Mouse (Mus musculus): ENCODE measurements at regions not wholly inside any gene's neighbourhood (a gene's known extent, or its start where the extent isn't known, plus 50 kb on each side); places are given as distances from the start of the nearest gene placed in this dataset.

DNA sequence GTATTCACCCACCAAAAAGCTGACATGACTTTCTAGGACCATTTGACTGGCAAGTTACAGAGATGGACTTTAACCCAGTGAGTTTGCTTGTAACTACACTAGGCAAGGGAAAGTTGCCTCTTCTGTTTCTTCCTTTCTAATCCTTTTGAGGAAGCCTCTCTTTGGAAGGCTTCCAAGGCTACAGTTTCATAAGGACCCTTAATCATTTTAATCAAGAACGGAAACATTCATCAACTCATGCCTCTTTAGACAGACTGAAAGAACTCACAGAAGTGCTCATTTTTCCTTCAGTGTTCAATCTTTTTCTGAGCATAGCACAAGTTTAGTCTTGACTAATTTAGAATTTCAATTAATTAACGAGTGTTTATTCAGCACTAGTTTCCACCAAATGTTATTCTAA lies 84.2 kb downstream of the Ddx1 start:
- no peak for DNase-seq (ENCODE audit: low spot score in 2 of 2)

DNA sequence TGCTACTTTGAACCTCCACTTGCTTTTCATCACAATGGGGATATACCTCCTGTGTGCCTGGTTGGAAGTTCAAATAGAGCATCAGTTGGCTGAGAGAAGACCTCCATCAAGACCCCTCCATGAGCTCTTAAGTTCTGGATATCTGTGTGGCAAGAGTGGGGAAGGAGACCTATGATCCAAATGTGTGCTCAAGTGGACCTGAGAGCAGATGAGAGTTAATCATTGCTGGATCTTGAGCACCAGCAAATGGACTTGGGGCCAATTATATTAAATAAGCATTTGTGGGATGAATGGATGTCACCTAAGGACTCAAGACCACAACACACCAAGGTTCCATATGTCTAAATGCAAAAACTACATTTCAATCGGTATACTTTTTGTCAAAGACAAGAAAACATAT lies 88.0 kb downstream of the Ddx1 start:
- DNase-seq (ENCODE audit: low spot score in 2 of 2), result no peak

DNA sequence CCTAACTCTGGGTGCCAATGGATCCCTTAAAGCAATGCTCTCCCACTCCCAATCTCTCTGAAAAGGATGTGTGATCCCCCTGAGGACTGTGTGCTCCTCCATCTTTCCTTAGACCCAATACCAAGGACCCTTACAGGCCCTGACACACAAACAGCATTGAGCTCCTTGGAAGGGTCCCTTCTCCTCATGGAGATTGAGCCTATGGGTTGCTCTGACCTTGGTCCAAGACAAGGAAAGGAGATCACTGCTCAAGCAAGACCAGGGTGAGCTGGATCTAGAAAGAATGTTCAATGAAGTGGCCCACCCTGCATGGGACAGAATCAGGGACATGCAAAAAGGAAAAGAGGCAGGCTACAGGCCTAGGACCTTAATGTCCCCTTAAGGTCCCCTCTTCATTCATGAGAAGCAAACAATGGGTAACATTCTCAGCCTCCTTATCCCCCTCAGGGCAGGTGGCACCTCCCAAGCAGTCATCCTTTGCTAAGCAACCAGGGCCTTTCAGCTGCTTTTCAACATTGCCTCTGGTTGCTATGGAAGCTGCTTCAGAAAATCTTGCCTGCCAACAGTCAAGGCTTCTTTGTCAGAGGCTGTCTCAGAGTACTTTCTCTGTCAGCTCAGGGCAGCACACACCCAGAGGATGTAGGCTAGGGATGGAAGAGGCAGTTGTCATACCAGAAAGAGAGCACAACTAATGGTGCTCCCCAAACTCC lies 89.5 kb downstream of the Ddx1 start:
- DNase-seq (ENCODE audit: low spot score in 2 of 2), result no peak

DNA sequence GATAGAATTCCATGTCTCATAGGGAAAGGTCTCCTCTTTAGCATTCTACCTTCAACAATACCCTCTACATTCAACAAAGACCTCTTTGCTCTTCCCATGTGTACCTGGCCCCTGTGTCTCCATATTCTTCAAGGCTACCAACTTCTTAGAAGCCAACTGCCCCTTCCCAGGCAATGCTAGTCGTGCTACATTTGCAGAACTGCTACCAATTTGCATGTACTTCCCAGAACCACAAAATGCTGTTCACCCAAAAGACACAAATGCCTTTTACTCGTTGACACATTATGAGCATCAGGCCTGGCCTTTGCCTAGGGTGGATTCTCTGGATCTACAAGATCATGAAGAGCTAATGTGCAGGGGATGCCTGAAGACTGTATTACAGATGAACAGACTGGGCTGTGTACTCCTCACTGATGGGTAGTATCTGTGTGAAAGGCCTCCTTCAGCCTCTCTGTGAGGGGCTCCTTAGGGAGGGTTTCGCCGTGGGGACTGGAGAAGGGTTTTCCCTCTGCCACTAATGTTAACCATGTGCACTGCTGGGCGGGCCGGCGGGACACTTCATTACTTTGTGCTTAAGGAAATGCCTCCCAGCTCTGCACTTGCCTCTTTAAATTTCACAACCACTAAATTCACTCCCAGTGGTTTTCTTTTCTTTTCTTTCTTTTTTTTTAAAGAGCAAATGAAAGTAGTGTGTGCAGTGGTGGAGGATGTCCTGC lies 91.2 kb downstream of the Ddx1 start:
- DNase-seq (ENCODE audit: low spot score in 2 of 2), result no peak

DNA sequence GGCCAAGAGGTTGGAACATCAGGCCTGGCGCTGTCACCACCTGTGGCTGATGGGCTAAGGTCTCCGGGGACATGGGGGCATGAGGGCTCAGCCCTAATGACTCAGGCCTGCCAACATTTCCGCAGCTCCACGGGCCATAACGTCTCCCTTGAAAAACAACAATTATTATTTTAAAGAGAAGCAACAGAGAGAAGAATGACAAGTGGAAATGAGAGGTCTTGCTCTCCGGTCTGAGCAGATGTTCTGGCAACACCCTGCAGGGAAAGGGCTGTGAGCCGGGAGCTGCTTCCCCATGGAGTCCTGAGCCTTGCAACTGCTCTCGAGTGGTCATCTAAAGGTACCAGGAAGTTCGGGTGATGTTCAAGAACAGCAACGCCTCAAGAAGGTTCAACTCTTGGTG lies 91.9 kb downstream of the Ddx1 start:
- no peak for DNase-seq (ENCODE audit: low spot score in 2 of 2)

DNA sequence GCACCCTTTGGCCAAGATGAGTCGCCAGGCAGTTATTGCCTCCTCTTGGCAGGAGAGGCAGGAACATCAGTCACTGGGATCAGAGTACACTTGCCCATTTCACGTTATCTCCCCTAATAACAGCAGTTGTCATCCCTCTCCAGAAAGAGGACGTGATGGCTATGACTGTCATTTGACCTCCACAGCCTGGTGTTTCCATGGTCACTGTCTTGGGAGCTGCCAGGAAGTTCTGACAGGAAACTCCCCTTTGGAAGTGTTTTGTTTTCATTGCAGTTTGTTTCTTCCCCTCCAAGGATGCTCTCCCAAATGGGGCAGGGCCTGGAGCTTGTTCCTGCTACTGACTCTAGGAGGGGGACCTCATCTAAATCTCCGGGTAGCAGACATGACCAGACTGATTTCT lies 98.3 kb downstream of the Ddx1 start:
- no peak for DNase-seq (ENCODE audit: low spot score in 2 of 2)

DNA sequence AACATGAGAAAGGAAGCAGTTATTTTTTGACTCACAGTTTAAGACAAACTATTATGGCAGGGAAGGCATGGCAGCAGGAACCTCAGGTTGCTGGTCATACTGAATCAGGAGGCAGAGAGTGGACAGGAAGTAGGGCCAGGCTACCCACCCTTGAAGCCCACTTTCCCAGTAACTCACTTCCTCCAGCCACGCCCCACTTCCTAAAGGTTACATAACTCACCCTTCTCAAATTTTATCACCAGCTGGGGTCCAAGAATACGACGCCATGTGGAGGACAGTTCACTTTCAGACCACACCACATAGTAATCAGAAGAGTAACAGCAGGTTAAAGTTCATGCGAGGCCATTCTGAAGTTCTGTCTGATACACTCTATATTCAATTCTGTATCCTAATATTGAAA lies 101.8 kb downstream of the Ddx1 start:
- DNase-seq (ENCODE audit: low spot score in 2 of 2), result no peak

DNA sequence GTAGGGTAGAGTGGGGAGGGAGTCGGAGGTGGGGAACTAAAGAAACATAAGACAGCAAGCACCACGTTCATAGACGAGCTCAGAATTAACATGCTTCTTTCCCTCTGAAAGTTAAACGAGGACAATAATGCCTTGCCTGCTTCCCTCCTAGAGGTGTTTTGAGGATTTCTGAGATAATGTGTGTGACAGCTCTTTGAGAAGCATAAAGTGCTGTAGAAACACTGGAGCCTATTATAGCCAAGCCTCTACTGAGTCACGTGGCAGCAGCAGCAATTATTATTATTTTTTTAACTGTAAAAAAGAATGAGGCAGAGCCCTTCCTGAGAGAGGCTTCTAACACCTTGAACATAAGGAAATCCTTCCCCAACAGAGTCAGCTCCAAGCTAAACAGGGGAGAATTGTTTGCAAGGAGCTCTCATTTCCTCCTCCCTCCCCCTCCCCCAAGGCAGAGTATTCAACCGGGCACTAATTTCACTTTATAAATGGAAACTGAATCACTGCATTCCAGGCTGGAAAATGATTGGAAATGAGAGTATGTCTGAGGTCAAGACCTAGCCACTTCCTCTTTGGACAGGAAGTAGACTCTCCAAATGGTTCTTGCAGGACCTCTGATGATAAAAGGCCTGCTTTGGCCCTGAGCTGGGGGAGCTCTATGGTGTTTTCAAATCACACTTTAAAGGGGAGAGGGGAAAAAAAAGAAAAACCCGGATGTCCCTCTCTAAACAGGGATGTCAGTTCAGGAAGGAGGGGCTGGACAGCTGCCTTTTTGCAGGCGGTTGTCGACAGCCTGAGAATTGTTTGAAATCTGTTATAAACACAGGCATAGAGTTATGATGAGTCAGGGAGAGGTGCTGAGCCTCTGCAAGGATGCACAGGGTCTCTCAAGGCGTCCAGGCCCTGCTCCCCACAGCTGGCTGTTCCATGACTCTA lies 103.6 kb downstream of the Ddx1 start:
- DNase-seq (ENCODE audit: low spot score in 2 of 2), result no peak

DNA sequence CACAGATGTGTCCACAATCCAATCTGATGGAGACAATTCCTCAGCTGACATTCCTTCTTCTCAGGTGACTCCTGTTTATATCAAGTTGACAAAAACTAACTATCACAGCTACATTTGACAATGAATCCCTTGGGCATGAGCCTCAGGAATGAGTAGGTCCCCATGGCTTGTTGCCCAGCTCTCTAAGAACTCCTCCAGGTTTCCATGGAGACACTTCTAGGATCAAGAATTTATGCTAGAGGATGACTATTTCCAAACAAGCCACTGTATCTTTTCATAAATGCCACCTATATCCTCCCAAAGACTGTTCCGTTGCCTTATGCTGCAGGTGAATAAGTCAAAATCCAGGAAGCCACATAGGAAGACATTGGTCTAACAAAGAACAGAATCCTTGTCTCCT lies 104.3 kb downstream of the Ddx1 start:
- no peak for DNase-seq (ENCODE audit: low spot score in 2 of 2)

DNA sequence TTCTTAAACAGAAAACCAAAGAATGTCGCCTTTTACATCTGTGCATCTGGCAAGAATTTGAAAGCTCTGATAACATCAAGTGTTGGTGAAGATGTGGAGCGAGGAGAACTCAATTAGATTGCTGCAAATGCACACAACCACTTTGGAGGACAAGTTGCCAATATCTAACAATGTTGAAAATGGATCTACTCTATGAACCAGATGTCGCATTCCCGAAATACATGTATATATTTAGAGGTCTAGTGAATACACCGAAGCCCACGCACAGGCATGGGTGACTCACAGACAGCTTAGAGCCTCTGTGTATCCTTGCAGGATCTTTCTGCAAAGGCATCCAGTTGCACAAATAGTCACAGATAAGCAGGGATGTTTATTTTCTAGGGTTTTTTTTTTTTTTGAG lies 108.4 kb downstream of the Ddx1 start:
- DNase-seq (ENCODE audit: low spot score in 2 of 2), result no peak

DNA sequence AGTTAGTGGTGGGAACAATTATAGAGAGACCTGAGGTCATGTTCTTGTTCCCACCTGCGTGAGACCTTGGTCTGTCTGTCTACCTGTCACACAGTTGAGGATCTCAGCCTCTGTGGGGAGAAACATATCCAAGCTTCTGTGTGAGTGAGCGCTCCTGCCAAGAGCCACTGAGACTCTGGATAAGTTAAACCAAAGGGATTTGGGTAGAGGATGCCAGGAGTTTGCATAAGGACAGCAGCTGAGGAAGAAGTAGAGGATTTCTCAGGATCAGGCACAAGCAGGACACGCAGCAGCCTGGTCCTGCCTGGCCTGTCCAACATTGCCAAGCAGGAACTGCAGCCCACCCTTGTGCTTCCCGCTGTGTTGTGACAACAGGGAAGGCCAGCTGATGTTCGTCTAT lies 109.8 kb downstream of the Ddx1 start:
- no peak for DNase-seq (ENCODE audit: low spot score in 2 of 2)

DNA sequence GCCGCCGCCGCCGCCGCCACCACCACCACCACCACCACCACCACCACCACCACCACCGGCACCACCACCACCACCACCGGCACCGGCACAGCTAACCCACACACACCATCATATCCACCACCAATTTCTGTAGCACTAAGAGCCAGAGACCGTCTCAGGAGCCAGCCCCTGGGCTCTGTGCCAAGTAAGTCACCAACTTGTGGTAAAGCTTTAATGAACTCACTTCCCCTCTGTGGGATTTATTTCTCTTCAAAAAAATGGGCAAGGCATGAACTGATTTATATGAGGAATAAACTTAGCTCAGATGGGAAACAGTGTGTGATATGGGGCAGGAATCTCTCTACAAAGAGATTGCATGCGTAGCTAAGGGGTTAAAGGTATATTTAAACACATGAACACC lies 114.8 kb downstream of the Ddx1 start:
- no peak for DNase-seq (ENCODE audit: low spot score in 2 of 2)

DNA sequence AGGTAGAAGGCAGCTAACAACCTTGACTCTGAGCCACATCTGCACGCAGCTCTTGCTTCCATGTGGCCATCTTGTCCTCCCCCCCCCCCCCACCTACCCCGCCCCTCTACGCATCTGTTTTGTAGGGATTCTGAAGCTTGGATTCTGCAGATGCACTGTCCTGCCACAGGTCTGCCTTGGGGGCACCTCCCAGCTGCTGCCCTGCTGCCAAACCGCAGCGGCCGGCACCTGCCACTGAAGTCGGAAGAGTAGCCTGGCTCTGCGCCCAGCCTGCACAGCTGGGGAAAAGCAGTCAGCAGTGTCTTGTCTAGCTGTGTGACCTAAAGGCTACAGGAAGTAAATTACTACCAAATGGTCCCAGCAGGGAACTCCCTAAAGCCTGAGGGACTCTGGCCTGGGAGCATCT lies 119.3 kb downstream of the Ddx1 start:
- DNase-seq (ENCODE audit: low spot score in 2 of 2), result peak in 1 of 2 experiments; percentile 13

DNA sequence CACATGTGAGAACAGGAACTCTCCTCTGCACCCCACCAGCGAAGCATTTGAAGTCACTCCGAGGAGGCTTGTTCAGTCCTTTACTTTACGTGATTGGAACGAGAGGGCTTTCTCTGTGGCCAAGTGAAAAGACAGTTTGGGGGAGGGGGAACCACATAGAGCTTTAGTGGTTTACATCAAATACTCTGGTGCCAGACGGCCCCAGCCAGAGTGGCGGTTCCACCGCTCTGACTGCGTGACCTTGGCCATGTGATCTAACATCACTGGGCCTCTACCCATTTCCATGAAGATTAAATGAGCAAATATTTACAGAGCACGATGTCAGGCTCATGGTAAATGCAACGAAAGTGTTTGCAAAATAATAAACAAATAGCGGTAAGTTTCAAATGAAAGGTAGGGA lies 121.6 kb downstream of the Ddx1 start:
- no peak for DNase-seq (ENCODE audit: low spot score in 2 of 2)

DNA sequence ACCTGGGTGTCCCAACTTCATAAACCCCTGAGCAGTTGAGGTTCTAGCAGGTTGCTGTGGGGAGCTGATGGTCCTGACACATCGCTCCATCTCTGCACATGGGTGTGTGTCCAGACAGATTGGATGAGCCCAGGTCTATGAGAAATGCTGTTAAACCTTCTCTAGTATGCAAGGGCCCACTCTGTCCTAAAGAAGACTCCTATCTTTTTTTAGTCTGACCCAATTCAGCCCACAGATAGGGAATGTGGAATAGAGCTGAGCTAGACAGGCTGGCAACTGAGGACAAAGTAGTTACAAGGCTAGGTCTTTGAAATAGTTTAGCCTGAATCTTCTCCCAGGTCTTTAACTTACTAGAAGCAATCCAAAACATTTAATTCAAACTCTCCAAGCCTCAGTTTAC lies 124.0 kb downstream of the Ddx1 start:
- DNase-seq (ENCODE audit: low spot score in 2 of 2), result no peak

DNA sequence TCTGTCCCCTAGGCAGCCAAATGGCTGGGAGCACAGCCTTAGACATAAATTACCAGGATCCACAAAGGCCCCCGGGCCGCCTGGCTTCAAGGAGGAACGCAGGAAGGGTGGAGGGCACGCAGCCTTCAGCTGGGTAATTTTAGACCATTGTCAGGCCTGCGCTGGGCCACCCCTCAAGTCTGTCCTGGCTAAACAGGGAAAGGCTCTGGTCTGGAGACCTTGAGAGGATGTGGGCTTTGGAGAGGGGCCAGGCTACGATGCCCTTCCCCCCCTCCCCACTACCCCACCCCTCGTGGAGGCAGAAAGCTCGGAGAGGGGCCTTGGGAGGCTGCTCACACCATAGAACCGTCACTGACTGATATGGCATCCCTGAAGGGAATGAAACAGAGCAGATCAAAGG lies 126.7 kb downstream of the Ddx1 start:
- DNase-seq (ENCODE audit: low spot score in 2 of 2), result no peak

DNA sequence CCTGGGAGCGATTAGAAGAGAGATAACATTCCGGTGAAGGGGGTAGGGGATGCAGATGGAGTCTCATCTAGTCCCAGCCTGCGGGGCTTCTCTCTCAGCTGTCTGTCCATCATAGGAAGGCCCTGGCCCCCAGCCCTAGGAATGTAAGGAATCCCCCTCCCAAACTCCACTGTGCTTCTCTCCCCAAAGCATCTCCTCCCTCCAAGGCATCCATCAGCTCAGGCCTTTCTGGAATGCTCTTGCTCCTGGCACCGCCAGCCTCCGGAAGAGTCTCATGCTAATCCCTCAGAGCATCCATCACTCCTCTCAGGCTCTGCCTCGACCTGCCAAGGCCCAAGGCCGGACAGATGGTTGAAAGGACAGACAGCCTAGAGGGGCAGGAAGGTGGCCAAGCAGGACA lies 128.4 kb downstream of the Ddx1 start:
- DNase-seq (ENCODE audit: low spot score in 2 of 2), result no peak

DNA sequence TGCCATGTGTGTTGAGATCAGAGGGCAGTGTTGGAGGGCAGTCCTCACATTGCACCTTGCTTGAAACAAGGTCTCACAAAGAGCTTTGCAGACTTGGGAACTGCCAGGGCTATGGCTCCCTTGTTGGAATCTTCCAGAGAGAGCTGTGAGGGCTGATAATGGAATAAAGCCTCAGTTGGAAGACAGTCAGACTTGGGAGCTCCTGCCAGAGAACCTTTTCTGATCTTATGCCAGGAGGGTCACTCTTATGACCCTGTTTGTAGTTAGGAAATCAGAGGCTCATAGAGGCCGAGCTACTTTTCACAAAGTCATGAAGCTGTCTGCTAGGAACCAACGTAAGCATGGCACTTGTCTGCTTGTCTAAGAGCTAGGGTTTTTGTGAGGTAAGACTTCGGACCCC lies 129.4 kb downstream of the Ddx1 start:
- DNase-seq (ENCODE audit: low spot score in 2 of 2), result no peak

DNA sequence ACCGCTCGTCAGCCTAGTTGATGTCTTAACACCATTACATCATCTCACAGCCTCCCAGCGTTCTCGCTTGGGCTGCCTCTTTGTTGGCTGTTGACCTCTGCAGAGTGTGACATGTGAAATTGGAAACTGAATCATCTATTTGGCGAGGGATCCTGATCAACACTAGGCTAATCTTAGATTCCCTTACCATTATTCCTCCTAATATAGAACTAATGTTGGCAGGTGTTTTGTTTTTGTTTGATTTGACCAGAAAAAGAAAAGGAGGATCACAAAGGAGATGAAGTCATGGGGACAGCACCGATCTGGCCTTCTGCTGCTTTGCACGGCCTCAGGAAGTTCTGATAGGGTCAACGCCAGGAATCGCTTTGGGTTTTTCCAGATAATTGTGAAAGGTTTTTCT lies 131.0 kb downstream of the Ddx1 start:
- DNase-seq (ENCODE audit: low spot score in 2 of 2), result no peak

DNA sequence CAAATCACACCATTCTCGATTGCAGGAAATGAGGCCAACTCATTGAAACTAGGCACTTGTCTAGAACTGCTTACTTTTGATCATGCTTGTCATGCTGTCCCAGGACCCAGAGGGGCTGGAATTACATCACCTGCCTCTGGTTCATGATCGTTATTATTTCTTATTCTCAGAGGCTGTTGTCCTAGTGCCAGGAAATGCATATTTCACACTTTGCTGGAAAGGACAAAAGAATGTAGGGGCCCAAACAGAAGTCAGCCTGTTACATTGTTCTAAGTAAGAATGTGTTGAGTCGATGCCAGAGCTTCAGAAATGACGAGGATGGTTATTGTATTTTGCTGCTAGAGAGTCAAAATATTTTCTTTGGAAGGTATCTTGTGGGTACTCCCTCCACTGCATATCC lies 134.7 kb downstream of the Ddx1 start:
- no peak for DNase-seq (ENCODE audit: low spot score in 2 of 2)

DNA sequence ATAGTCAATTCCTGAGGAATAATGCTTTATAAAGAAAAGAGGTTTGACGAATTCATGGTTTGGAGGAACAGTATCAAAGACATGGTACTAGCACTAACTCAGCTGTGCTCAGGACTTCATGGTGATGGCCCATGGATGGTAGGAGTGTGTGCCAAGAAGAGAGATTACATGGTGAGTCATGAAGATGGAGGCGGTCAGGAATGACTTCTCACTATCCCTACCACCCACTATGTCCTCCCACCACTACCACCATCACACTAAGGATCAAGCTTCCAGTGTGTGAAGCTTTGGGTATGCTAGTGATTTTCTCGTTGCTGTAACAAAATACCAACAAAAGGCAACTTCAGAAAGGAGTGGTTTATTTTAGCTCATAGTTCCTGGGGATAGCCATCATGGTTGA lies 142.1 kb downstream of the Ddx1 start:
- no peak for DNase-seq (ENCODE audit: low spot score in 2 of 2)

Data from gastrocnemius, adult 8-10 months (tissue).